Mouse (Mus musculus): ENCODE results near the gene Fen1. TPM values are rescaled to one million over a fixed set of nuclear protein-coding genes. Genes with fewer than 3 reads are reported as not detected.

Gene Fen1
- polyA plus RNA-seq, 1 experiment from 2014 or later, result 30.4 TPM

DNA sequence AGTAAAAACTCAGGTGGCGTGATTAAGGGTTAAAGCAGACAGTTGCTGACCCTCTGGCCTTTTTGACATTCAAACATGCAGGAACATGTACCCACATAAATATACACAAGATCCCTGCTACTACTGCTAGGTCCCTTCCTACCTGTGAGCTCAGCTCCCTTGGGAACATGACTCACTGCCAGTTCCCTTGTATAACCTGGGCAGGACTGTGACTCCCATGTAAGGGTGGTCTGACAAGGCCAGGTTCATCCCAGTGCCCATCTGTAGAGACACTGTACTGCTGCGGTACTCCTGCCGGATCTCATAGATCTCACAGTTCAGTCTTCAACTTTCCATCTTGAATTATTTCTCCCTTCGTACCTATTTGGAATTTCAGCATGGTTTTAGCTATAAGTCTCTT, 6.8 kb downstream of the Fen1 start:
- WGBS, result 88% methylated on average over 4 of the region's 4 CpGs

DNA sequence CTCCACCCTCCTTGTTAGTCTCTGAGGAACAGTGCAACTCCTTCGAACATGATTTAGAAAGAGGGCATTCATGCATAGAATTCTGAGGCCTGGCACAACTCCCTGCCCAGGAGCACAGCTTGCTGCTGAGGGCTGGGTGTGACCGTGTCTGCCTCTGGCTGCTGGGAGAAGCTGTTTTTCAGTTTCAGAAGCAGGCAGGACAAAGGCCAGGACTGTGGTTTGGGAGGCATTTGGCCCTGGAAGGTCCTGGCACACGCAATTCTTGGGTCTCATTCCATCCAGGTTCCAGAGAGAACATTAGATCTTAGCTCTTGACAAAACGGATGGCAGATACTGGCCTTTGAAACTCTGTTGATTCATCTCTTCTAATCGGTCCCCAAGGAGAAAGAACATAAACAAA, 8.7 kb downstream of the Fen1 start:
- Histone ChIP-seq H3K9ac (ENCODE audit: low read depth, low read length) (no peak overlapping the region), H3K4me1 (replicated peaks; ENCODE audit: control insufficient read depth, insufficient read depth, low read length) (no peaks in the 10 kb centered on the region), H3K9me3 (ENCODE audit: control insufficient read depth) (no peaks in the 10 kb centered on the region), H3K36me3 (ENCODE audit: control insufficient read depth, insufficient read depth) (peaks cover 56% of the 10 kb centered on the region), H3K4me3 (ENCODE audit: low read depth, low read length) (no peak overlapping the region), H3K27ac (ENCODE audit: low read depth, low read length) (no peak overlapping the region), H3K4me2 (replicated peaks; ENCODE audit: low read depth) (no peak overlapping the region), H3K27me3 (replicated peaks; ENCODE audit: control insufficient read depth, insufficient read depth, low read length) (no peaks in the 10 kb centered on the region)
- 66% methylated on average over 5 of the region's 5 CpGs for WGBS
- TF ChIP-seq CTCF (IDR thresholded peaks at IDR 0.05; ENCODE audit: low read depth), result no peak
- ATAC-seq, result no peak

More for the DNA sequence above, 6.8 kb downstream of the Fen1 start:
- no peak for TF ChIP-seq CTCF (IDR thresholded peaks at IDR 0.05; ENCODE audit: low read depth)
- Histone ChIP-seq H3K36me3 (ENCODE audit: control insufficient read depth, insufficient read depth) (peaks cover 60% of the 10 kb centered on the region), H3K4me2 (replicated peaks; ENCODE audit: low read depth) (no peak overlapping the region), H3K9me3 (ENCODE audit: control insufficient read depth) (no peaks in the 10 kb centered on the region), H3K4me3 (ENCODE audit: low read depth, low read length) (no peak overlapping the region), H3K27me3 (replicated peaks; ENCODE audit: control insufficient read depth, insufficient read depth, low read length) (no peaks in the 10 kb centered on the region), H3K9ac (ENCODE audit: low read depth, low read length) (no peak overlapping the region), H3K27ac (ENCODE audit: low read depth, low read length) (no peak overlapping the region), H3K4me1 (replicated peaks; ENCODE audit: control insufficient read depth, insufficient read depth, low read length) (no peaks in the 10 kb centered on the region)
- ATAC-seq, result no peak

DNA sequence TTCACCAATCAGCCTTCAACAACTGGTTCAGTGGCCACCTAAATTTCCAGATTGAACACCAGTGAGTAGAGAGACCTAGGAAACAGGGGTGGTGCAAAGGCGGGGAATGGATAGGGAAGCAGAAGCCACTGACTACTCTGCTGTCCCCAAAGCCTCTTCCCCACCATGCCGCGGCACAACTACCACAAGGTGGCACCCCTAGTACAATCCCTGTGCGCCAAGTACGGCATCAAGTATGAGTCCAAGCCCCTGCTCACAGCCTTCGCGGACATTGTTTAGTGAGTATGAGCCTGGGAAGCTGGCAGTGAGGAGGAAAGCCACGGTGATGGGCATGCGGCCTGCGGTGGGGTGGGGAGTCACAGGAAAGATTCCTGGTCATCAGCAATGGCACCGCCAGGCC, 9.6 kb downstream of the Fen1 start:
- H3K4me1 ChIP-seq (replicated peaks; ENCODE audit: control insufficient read depth, insufficient read depth, low read length), result no peaks in the 10 kb centered on the region
- no peak overlapping the region for H3K9ac ChIP-seq (ENCODE audit: low read depth, low read length)
- no peak overlapping the region for H3K4me3 ChIP-seq (ENCODE audit: low read depth, low read length)
- H3K27me3 ChIP-seq (replicated peaks; ENCODE audit: control insufficient read depth, insufficient read depth, low read length), result no peaks in the 10 kb centered on the region
- no peak overlapping the region for H3K4me2 ChIP-seq (replicated peaks; ENCODE audit: low read depth)
- WGBS, result 84% methylated on average over 11 of the region's 11 CpGs
- ATAC-seq, result no peak
- H3K36me3 ChIP-seq (ENCODE audit: control insufficient read depth, insufficient read depth), result peaks cover 50% of the 10 kb centered on the region
- no peaks in the 10 kb centered on the region for H3K9me3 ChIP-seq (ENCODE audit: control insufficient read depth)
- TF ChIP-seq CTCF (IDR thresholded peaks at IDR 0.05; ENCODE audit: low read depth), result peak; percentile 28; the same call in 1 of the 2 replicates
- no peak overlapping the region for H3K27ac ChIP-seq (ENCODE audit: low read depth, low read length)

DNA sequence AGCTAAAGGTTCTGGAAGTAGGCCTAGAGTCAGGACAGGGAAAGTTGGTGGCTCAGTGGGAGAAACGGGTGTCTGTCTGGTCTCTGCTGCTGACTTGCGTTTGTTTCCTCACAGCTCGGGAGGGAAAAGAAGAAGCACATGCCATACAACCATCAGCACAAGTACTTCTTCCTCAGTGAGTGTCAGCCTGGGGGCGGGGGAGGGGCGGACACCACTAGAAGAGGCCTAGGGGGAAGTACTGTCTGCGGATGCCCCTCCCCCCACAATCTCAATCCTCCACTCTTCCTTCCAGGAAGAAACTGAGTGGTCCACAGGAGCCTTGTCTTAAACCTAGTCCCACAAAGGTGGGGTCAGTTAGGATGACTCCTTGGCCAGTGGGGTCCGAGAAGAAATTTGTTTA, 12.6 kb downstream of the Fen1 start:
- Histone ChIP-seq H3K27ac (ENCODE audit: low read depth, low read length) (no peak overlapping the region), H3K9me3 (ENCODE audit: control insufficient read depth) (no peaks in the 10 kb centered on the region), H3K4me1 (replicated peaks; ENCODE audit: control insufficient read depth, insufficient read depth, low read length) (no peaks in the 10 kb centered on the region), H3K4me3 (ENCODE audit: low read depth, low read length) (no peak overlapping the region), H3K9ac (ENCODE audit: low read depth, low read length) (no peak overlapping the region), H3K36me3 (ENCODE audit: control insufficient read depth, insufficient read depth) (peaks cover 65% of the 10 kb centered on the region), H3K27me3 (replicated peaks; ENCODE audit: control insufficient read depth, insufficient read depth, low read length) (no peaks in the 10 kb centered on the region), H3K4me2 (replicated peaks; ENCODE audit: low read depth) (no peak overlapping the region)
- no peak for TF ChIP-seq CTCF (IDR thresholded peaks at IDR 0.05; ENCODE audit: low read depth)
- ATAC-seq, result no peak
- WGBS, result 60% methylated on average over 7 of the region's 7 CpGs

DNA sequence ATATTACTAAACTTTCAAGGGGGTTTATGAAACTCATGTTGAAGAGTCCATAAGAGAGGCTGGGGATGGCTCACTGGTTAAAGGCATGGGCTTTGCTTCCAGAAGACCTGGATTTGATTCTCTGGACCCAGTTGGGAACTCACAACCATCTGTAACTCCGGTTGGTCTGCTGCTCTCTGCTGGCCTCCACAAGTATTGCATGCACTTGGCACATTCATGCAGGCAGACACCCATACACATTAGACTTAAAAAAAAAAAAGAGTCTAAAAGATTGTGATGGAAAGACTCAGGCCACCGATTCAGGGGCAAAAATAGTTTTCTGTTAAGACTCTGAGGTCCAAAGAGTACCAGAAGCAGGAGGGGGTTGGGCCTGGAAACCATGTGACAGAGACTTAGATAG, 13.2 kb downstream of the Fen1 start:
- WGBS, result 50% methylated on average over 2 of the region's 2 CpGs
- ATAC-seq, result peak; percentile 35; the same call in 1 of the 2 replicates
- H3K36me3 ChIP-seq (ENCODE audit: control insufficient read depth, insufficient read depth), result peaks cover 64% of the 10 kb centered on the region

DNA sequence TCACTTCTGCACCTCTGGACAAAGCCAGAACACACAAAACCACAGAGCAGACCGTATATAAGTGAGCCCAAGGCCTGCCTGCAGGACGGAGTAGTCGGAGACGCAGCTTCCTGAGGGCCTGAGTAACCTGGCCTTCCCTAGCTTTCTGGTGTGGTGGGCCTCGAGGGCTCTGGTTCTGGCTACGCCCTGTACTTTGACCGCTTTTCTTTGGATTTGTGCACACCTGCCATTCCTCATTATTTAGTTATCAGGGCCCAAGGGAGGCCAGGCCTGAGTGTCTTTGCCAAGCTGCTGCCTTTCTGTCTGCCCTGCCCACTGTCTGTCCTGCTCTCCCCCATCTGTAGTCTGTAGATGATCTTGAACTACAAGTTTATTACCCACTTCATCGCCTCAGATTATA, 14.0 kb downstream of the Fen1 start:
- Histone ChIP-seq H3K4me2 (replicated peaks; ENCODE audit: low read depth) (no peak overlapping the region), H3K4me1 (replicated peaks; ENCODE audit: control insufficient read depth, insufficient read depth, low read length) (no peaks in the 10 kb centered on the region), H3K36me3 (ENCODE audit: control insufficient read depth, insufficient read depth) (peaks cover 61% of the 10 kb centered on the region), H3K27me3 (replicated peaks; ENCODE audit: control insufficient read depth, insufficient read depth, low read length) (no peaks in the 10 kb centered on the region), H3K9ac (ENCODE audit: low read depth, low read length) (no peak overlapping the region), H3K9me3 (ENCODE audit: control insufficient read depth) (no peaks in the 10 kb centered on the region), H3K4me3 (ENCODE audit: low read depth, low read length) (no peak overlapping the region), H3K27ac (ENCODE audit: low read depth, low read length) (no peak overlapping the region; the same call in 1 of the 2 replicates)
- peak; percentile 44 for ATAC-seq
- 37% methylated on average over 8 of the region's 8 CpGs for WGBS
- no peak for TF ChIP-seq CTCF (IDR thresholded peaks at IDR 0.05; ENCODE audit: low read depth)

More for the DNA sequence above, 13.2 kb downstream of the Fen1 start:
- Histone ChIP-seq H3K9me3 (ENCODE audit: control insufficient read depth) (no peaks in the 10 kb centered on the region), H3K27ac (ENCODE audit: low read depth, low read length) (no peak overlapping the region), H3K4me1 (replicated peaks; ENCODE audit: control insufficient read depth, insufficient read depth, low read length) (no peaks in the 10 kb centered on the region), H3K4me3 (ENCODE audit: low read depth, low read length) (no peak overlapping the region), H3K4me2 (replicated peaks; ENCODE audit: low read depth) (no peak overlapping the region), H3K9ac (ENCODE audit: low read depth, low read length) (no peak overlapping the region), H3K27me3 (replicated peaks; ENCODE audit: control insufficient read depth, insufficient read depth, low read length) (no peaks in the 10 kb centered on the region)
- peak; percentile 85 for TF ChIP-seq CTCF (IDR thresholded peaks at IDR 0.05; ENCODE audit: low read depth)

DNA sequence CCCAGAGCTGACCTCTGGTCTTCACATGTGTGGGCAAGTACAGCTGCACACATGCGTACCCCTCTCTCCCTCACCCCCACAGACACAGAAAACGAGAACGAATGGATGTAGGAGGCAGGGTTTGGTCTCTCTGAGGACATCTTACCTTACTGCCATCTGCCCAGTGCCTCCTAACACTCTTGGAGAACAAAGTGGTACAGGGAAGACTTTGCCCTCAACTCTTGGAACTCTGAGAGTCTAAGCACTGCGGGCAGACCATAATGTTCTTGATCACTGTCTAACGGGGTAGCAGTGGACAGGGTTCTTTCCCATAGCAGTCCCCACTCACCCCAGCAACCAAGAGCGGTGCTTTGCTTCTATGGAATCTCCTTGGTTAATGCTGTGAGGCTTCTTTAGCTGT, 14.9 kb downstream of the Fen1 start:
- H3K4me3 ChIP-seq (ENCODE audit: low read depth, low read length), result no peak overlapping the region
- no peak for TF ChIP-seq CTCF (IDR thresholded peaks at IDR 0.05; ENCODE audit: low read depth)
- H3K9ac ChIP-seq (ENCODE audit: low read depth, low read length), result no peak overlapping the region
- H3K27ac ChIP-seq (ENCODE audit: low read depth, low read length), result peak overlapping the region; percentile 41; the same call in 1 of the 2 replicates
- no peaks in the 10 kb centered on the region for H3K27me3 ChIP-seq (replicated peaks; ENCODE audit: control insufficient read depth, insufficient read depth, low read length)
- H3K4me1 ChIP-seq (replicated peaks; ENCODE audit: control insufficient read depth, insufficient read depth, low read length), result no peaks in the 10 kb centered on the region; the same call in 1 of the 2 replicates
- H3K9me3 ChIP-seq (ENCODE audit: control insufficient read depth), result no peaks in the 10 kb centered on the region
- peaks cover 51% of the 10 kb centered on the region for H3K36me3 ChIP-seq (ENCODE audit: control insufficient read depth, insufficient read depth)
- no peak for ATAC-seq
- no peak overlapping the region for H3K4me2 ChIP-seq (replicated peaks; ENCODE audit: low read depth)
- WGBS, result 83% methylated on average over 6 of the region's 6 CpGs
